Mouse (Mus musculus): ENCODE results near the gene Wdr34. TPM values are rescaled to one million over a fixed set of nuclear protein-coding genes. Genes with fewer than 3 reads are reported as not detected.

Wdr34 gene
- total RNA-seq (2014; fragmentation: Nextera tagmentation) (21.9 and 23.1 TPM in 2 replicates), total RNA-seq (2017) (11.5 and 14.1 TPM in 2 replicates)

- ATAC-seq (replicated peaks; ENCODE audit: poor library complexity, severe bottlenecking), result peak; percentile 93
Observed at GRCm38 (mm10) chr2:30048699-30049388, at the start of gene Wdr34. TSS of gene Wdr34 (minus strand) at chr2:30048881.

GRCm38 (mm10) chr2:30095882-30096527 is 47.3 kb upstream of the Wdr34 start:
- peak; percentile 25; the same call in 1 of the 2 replicates for ATAC-seq (replicated peaks; ENCODE audit: poor library complexity, severe bottlenecking)

GRCm38 (mm10) chr2:30094208-30094588 is 45.5 kb upstream of the Wdr34 start:
- ATAC-seq (replicated peaks; ENCODE audit: poor library complexity, severe bottlenecking), result 0 out of 2 replicates have a peak, but pooled peaks have one; percentile 10

GRCm38 (mm10) chr2:30093471-30094207 is 45.0 kb upstream of the Wdr34 start, which contains the start of gene Zdhhc12:
TSS of gene Zdhhc12 (minus strand) at chr2:30093648.
- ATAC-seq (replicated peaks; ENCODE audit: poor library complexity, severe bottlenecking), result peak; percentile 94

GRCm38 (mm10) chr2:30092280-30092918 is 43.7 kb upstream of the Wdr34 start:
- no peak for ATAC-seq (replicated peaks; ENCODE audit: poor library complexity, severe bottlenecking)

- no peak for ATAC-seq (replicated peaks; ENCODE audit: poor library complexity, severe bottlenecking)
Observed at GRCm38 (mm10) chr2:30091521-30091920, 42.8 kb upstream of the Wdr34 start.

GRCm38 (mm10) chr2:30087310-30087709 is 38.6 kb upstream of the Wdr34 start:
- peak; percentile 58 for ATAC-seq (replicated peaks; ENCODE audit: poor library complexity, severe bottlenecking)

GRCm38 (mm10) chr2:30084632-30085031 is 36.0 kb upstream of the Wdr34 start:
- ATAC-seq (replicated peaks; ENCODE audit: poor library complexity, severe bottlenecking), result no peak

GRCm38 (mm10) chr2:30084113-30084512 is 35.4 kb upstream of the Wdr34 start:
- ATAC-seq (replicated peaks; ENCODE audit: poor library complexity, severe bottlenecking), result peak; percentile 66

GRCm38 (mm10) chr2:30080181-30080800 is 31.6 kb upstream of the Wdr34 start:
- ATAC-seq (replicated peaks; ENCODE audit: poor library complexity, severe bottlenecking), result no peak

- no peak for ATAC-seq (replicated peaks; ENCODE audit: poor library complexity, severe bottlenecking)
Observed at GRCm38 (mm10) chr2:30078760-30079159, 30.1 kb upstream of the Wdr34 start.

- peak; percentile 4; the same call in 1 of the 2 replicates for ATAC-seq (replicated peaks; ENCODE audit: poor library complexity, severe bottlenecking)
Observed at GRCm38 (mm10) chr2:30078349-30078712, 29.6 kb upstream of the Wdr34 start.

GRCm38 (mm10) chr2:30077502-30078348 is 29.0 kb upstream of the Wdr34 start, which contains the start of gene Pkn3:
TSS of gene Pkn3 (plus strand) at chr2:30077684.
- peak; percentile 76 for ATAC-seq (replicated peaks; ENCODE audit: poor library complexity, severe bottlenecking)

- peak; percentile 23; the same call in 1 of the 2 replicates for ATAC-seq (replicated peaks; ENCODE audit: poor library complexity, severe bottlenecking)
Observed at GRCm38 (mm10) chr2:30076959-30077358, 28.3 kb upstream of the Wdr34 start.

GRCm38 (mm10) chr2:30076439-30076838 is 27.8 kb upstream of the Wdr34 start:
- no peak for ATAC-seq (replicated peaks; ENCODE audit: poor library complexity, severe bottlenecking)

GRCm38 (mm10) chr2:30075625-30076024 is 26.9 kb upstream of the Wdr34 start:
- no peak for ATAC-seq (replicated peaks; ENCODE audit: poor library complexity, severe bottlenecking)

- no peak for ATAC-seq (replicated peaks; ENCODE audit: poor library complexity, severe bottlenecking)
Observed at GRCm38 (mm10) chr2:30073285-30073684, 24.6 kb upstream of the Wdr34 start.

GRCm38 (mm10) chr2:30072875-30073274 is 24.2 kb upstream of the Wdr34 start:
- ATAC-seq (replicated peaks; ENCODE audit: poor library complexity, severe bottlenecking), result no peak

GRCm38 (mm10) chr2:30067962-30068361 is 19.3 kb upstream of the Wdr34 start:
- ATAC-seq (replicated peaks; ENCODE audit: poor library complexity, severe bottlenecking), result no peak

Data from granulocyte monocyte progenitor cell, adult 5-6 weeks (primary cell).